Mouse (Mus musculus) megakaryocyte, embryonic 14.5 days (primary cell): ENCODE results near the gene Gm43064. TPM values are rescaled to one million over a fixed set of nuclear protein-coding genes. Genes with fewer than 3 reads are reported as not detected.

ENCODE experiments used
- H3K27me3 ChIP-seq: replicated peaks from 2 replicates; pipeline ENCODE3; 2012; ENCODE audit warnings: inconsistent platforms
- H3K36me3 ChIP-seq: replicated peaks from 2 replicates; pipeline ENCODE3; 2012; ENCODE audit warnings: low read length, inconsistent platforms, mixed read lengths
- H3K4me1 ChIP-seq: 2 replicates; pipeline ENCODE4 v1.6.1; 2012; ENCODE audit warnings: inconsistent platforms
- H3K4me3 ChIP-seq: replicated peaks from 2 replicates; pipeline ENCODE3; 2012; ENCODE audit warnings: moderate library complexity, mild to moderate bottlenecking, inconsistent platforms
- H3K9me3 ChIP-seq: 2 replicates; pipeline ENCODE4 v1.6.1; 2012; ENCODE audit warnings: inconsistent platforms
- FLI1 ChIP-seq: IDR thresholded peaks from 2 replicates; pipeline ENCODE4 v1.6.1; 2012; ENCODE audit warnings: low read length, inconsistent platforms, mixed read lengths
- GATA1 ChIP-seq: IDR thresholded peaks from 3 replicates; pipeline ENCODE4 v1.6.1; 2012; ENCODE audit warnings: mixed read lengths, low read length, inconsistent platforms, borderline replicate concordance
- polyA plus RNA-seq: library from polyadenylated mRNA; stranded (reverse); fragments of >175 nt; gene quantifications from 2 replicates; pipeline ENCODE4 v1.2.3, GENCODE M21; 2012; ENCODE audit warnings: low replicate concordance; ENCODE audit not compliant: insufficient read depth

The Gm43064 gene
- polyA plus RNA-seq = not detected in 2 replicates

- Histone ChIP-seq H3K9me3 (no peaks in the 10 kb centered on the region), H3K27me3 (no peaks in the 10 kb centered on the region), H3K36me3 (peaks cover 65% of the 10 kb centered on the region), H3K4me1 (peaks cover 68% of the 10 kb centered on the region), H3K4me3 (peak within 1 kb of the TSS; percentile 97)
- no peak for TF ChIP-seq FLI1
Measured at GRCm38 (mm10) chr3:103808891-103809798, at the start of gene Gm43064, which contains the start of the genes Dclre1b and Ap4b1. TSS of gene Gm43064 (plus strand) at chr3:103809573. TSS of gene Dclre1b (minus strand) at chr3:103809444. TSS of gene Ap4b1 (plus strand) at chr3:103809520.

- no peaks in the 10 kb centered on the region for H3K9me3 ChIP-seq
- H3K4me3 ChIP-seq = no peak overlapping the region
- H3K36me3 ChIP-seq = peaks cover 99% of the 10 kb centered on the region
- peaks cover 65% of the 10 kb centered on the region for H3K4me1 ChIP-seq
- TF ChIP-seq GATA1 (no peak), FLI1 (no peak)
- no peaks in the 10 kb centered on the region for H3K27me3 ChIP-seq
Measured at GRCm38 (mm10) chr3:103766789-103767188, 42.6 kb upstream of the Gm43064 start.

- Histone ChIP-seq H3K4me1 (peaks cover 75% of the 10 kb centered on the region), H3K4me3 (peak overlapping the region; percentile 14), H3K36me3 (peaks cover 94% of the 10 kb centered on the region), H3K9me3 (no peaks in the 10 kb centered on the region), H3K27me3 (no peaks in the 10 kb centered on the region)
- no peak for TF ChIP-seq GATA1
- no peak for TF ChIP-seq FLI1
Measured at GRCm38 (mm10) chr3:103771531-103772130, 37.7 kb upstream of the Gm43064 start.

GRCm38 (mm10) chr3:103772846-103773245 is 36.5 kb upstream of the Gm43064 start:
- TF ChIP-seq GATA1 (no peak), FLI1 (no peak)
- H3K4me1 ChIP-seq = peaks cover 81% of the 10 kb centered on the region
- peaks cover 94% of the 10 kb centered on the region for H3K36me3 ChIP-seq
- no peaks in the 10 kb centered on the region for H3K9me3 ChIP-seq
- no peak overlapping the region for H3K4me3 ChIP-seq
- no peaks in the 10 kb centered on the region for H3K27me3 ChIP-seq

GRCm38 (mm10) chr3:103773508-103773907 is 35.9 kb upstream of the Gm43064 start:
- Histone ChIP-seq H3K9me3 (no peaks in the 10 kb centered on the region), H3K27me3 (no peaks in the 10 kb centered on the region), H3K36me3 (peaks cover 94% of the 10 kb centered on the region), H3K4me1 (peaks cover 82% of the 10 kb centered on the region), H3K4me3 (peak overlapping the region; percentile 59)
- TF ChIP-seq GATA1 (no peak), FLI1 (no peak)

- H3K4me1 ChIP-seq = peaks cover 84% of the 10 kb centered on the region
- H3K9me3 ChIP-seq = no peaks in the 10 kb centered on the region
Measured at GRCm38 (mm10) chr3:103774009-103774408, 35.4 kb upstream of the Gm43064 start.

GRCm38 (mm10) chr3:103777940-103778339 is 31.4 kb upstream of the Gm43064 start:
- no peak for TF ChIP-seq FLI1
- TF ChIP-seq GATA1 = no peak
- H3K4me1 ChIP-seq = peaks cover 87% of the 10 kb centered on the region
- H3K36me3 ChIP-seq = peaks cover 88% of the 10 kb centered on the region
- H3K9me3 ChIP-seq = no peaks in the 10 kb centered on the region
- H3K4me3 ChIP-seq = peak overlapping the region; percentile 59
- no peaks in the 10 kb centered on the region for H3K27me3 ChIP-seq

More at GRCm38 (mm10) chr3:103774009-103774408, 35.4 kb upstream of the Gm43064 start:
- Histone ChIP-seq H3K27me3 (no peaks in the 10 kb centered on the region), H3K4me3 (no peak overlapping the region), H3K36me3 (peaks cover 94% of the 10 kb centered on the region)
- no peak for TF ChIP-seq FLI1

GRCm38 (mm10) chr3:103778660-103779059 is 30.7 kb upstream of the Gm43064 start:
- H3K9me3 ChIP-seq = no peaks in the 10 kb centered on the region
- H3K36me3 ChIP-seq = peaks cover 86% of the 10 kb centered on the region
- H3K4me3 ChIP-seq = no peak overlapping the region
- peaks cover 87% of the 10 kb centered on the region for H3K4me1 ChIP-seq
- TF ChIP-seq GATA1 = no peak
- no peak for TF ChIP-seq FLI1
- no peaks in the 10 kb centered on the region for H3K27me3 ChIP-seq

GRCm38 (mm10) chr3:103779183-103779582 is 30.2 kb upstream of the Gm43064 start:
- no peaks in the 10 kb centered on the region for H3K27me3 ChIP-seq
- no peaks in the 10 kb centered on the region for H3K9me3 ChIP-seq
- no peak overlapping the region for H3K4me3 ChIP-seq
- peaks cover 87% of the 10 kb centered on the region for H3K4me1 ChIP-seq
- TF ChIP-seq FLI1 = no peak
- no peak for TF ChIP-seq GATA1
- H3K36me3 ChIP-seq = peaks cover 87% of the 10 kb centered on the region

- Histone ChIP-seq H3K4me3 (peak overlapping the region; percentile 48), H3K36me3 (peaks cover 88% of the 10 kb centered on the region), H3K27me3 (no peaks in the 10 kb centered on the region), H3K9me3 (no peaks in the 10 kb centered on the region), H3K4me1 (peaks cover 91% of the 10 kb centered on the region)
- TF ChIP-seq GATA1 (no peak), FLI1 (no peak)
Measured at GRCm38 (mm10) chr3:103780271-103780670, 29.1 kb upstream of the Gm43064 start.
